14 mouse cellular contexts compared by ENCODE assay signal in the genomic region with DNA sequence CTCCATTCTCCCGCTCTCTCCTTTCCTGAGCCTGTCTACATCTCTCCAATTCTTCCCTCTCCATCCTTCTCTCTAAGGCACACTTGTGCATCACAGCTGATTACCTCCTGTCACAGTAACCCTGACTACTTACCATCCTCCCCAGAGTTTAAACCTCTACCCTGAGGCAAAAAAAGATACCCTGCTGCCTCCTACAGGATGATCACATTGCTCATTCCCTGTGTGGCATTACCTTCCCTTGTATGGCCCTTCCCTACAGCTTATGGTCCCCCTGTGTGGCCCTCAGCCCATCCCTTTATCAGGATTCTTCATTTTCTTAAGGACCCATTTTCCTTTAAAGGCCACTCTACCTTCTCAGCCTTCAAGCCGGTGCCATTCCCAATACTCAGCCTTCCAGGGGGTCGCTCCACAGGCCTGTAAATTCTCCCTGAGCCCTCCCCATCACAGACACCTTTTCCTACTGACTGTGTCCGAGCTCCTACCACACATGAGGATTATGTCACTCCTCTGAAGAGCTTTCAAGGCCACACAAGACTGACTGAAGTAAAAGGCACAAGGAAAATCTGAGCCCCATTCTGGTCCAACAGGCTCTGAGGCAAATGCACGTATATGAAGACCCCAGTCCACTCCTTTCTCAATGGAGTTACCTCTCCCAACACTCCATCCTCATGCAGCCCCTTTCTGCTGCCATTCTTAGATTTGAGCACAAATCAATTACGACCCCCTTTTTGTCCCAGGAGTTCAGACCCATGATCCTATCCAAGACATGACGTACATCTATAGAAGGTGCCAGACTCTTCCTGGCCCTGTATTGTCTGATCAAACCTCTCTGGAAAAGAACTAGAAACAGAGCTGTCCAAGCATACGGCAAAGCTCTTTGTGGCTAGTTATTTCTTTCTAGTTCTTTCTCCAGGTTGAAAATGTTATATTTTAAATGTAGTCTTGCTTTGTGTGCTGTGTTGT.
DNase-seq lines count a peak whose midpoint lies in the region; ATAC-seq and TF ChIP-seq lines count a peak whose summit lies in the region.
"Had no signal": no experiment of that assay in that cellular context is flagged by ENCODE, and none has a peak within 500 bp of the region (broad histone marks: within the 10 kb centered on the region; RNA-seq: fewer than 3 reads in every experiment).

No protein-coding gene starts in this region.

- no peak for DNase-seq in layer of hippocampus, adult 2 months (ENCODE audit: low spot score in 2 of 2)
- DNase-seq in layer of hippocampus, adult 9-10 months (ENCODE audit: low spot score), result no peak
- DNase-seq in forebrain, embryonic 10.5 days (ENCODE audit: extremely low spot score, low spot score), result no peak
- no peak for DNase-seq in MN1 (ENCODE audit: low spot score)
- DNase-seq: cerebellum, adult 9-10 months; heart, postnatal 14 days; kidney, adult 18-20 months; left cerebral cortex, postnatal 4 days; lung, adult 18-20 months; thymus, postnatal 4 days had no signal

- H3K4me3 ChIP-seq in layer of hippocampus, adult 2 months, result no peak overlapping the region
- H3K4me3 ChIP-seq in forebrain, embryonic 10.5 days, result no peak overlapping the region
- H3K4me3 ChIP-seq in hindbrain, embryonic 13.5 days, result no peak overlapping the region
- no peak overlapping the region for H3K4me3 ChIP-seq in midbrain, embryonic 16.5 days (ENCODE audit: low read depth, low read length)

- H3K9ac ChIP-seq in hindbrain, embryonic 13.5 days, result no peak overlapping the region
- no peak overlapping the region for H3K9ac ChIP-seq in midbrain, embryonic 16.5 days (ENCODE audit: low read depth, low read length)

- H3K36me3 ChIP-seq in forebrain, embryonic 10.5 days (replicated peaks), result no peaks in the 10 kb centered on the region
- no peaks in the 10 kb centered on the region for H3K36me3 ChIP-seq in hindbrain, embryonic 13.5 days
- no peaks in the 10 kb centered on the region for H3K36me3 ChIP-seq in midbrain, embryonic 16.5 days (ENCODE audit: control insufficient read depth, insufficient read depth, low read length)

- H3K4me2 ChIP-seq in hindbrain, embryonic 13.5 days, result no peak overlapping the region
- H3K4me2 ChIP-seq in midbrain, embryonic 16.5 days (ENCODE audit: low read length), result no peak overlapping the region

- H3K4me1 ChIP-seq in forebrain, embryonic 10.5 days, result peaks cover 47% of the 10 kb centered on the region
- H3K4me1 ChIP-seq in hindbrain, embryonic 13.5 days (replicated peaks), result peaks cover 45% of the 10 kb centered on the region
- H3K4me1 ChIP-seq in midbrain, embryonic 16.5 days (ENCODE audit: control insufficient read depth, insufficient read depth, low read length), result peaks cover 11% of the 10 kb centered on the region

- TF ChIP-seq CTCF in layer of hippocampus, adult 2 months (conservative IDR thresholded peaks at IDR 0.05), result peak; percentile 59

- H3K9me3 ChIP-seq in forebrain, embryonic 10.5 days, result no peaks in the 10 kb centered on the region
- H3K9me3 ChIP-seq in hindbrain, embryonic 13.5 days, result no peaks in the 10 kb centered on the region
- H3K9me3 ChIP-seq in midbrain, embryonic 16.5 days (replicated peaks; ENCODE audit: control insufficient read depth, low read length, poor library complexity, severe bottlenecking), result no peaks in the 10 kb centered on the region

- ATAC-seq in hindbrain, embryonic 13.5 days (ENCODE audit: low FRiP score), result peak; percentile 34; the same call in 1 of the 2 replicates
- ATAC-seq in midbrain, embryonic 16.5 days, result peak; percentile 64; the same call in 1 of the 2 replicates
- no peak for ATAC-seq in CD4-positive, CD25-positive, alpha-beta regulatory T cell, adult 4 months
- no peak for ATAC-seq in erythroblast, adult 5-6 weeks (replicated peaks; ENCODE audit: low FRiP score, poor library complexity, severe bottlenecking)

- WGBS in forebrain, embryonic 10.5 days, result 86% methylated on average over 8 of the region's 8 CpGs
- 58% methylated on average over 8 of the region's 8 CpGs for WGBS in hindbrain, embryonic 13.5 days
- WGBS in midbrain, embryonic 16.5 days, result 55% methylated on average over 8 of the region's 8 CpGs

- H3K27me3 ChIP-seq in forebrain, embryonic 10.5 days (ENCODE audit: poor library complexity, severe bottlenecking), result no peaks in the 10 kb centered on the region
- no peaks in the 10 kb centered on the region for H3K27me3 ChIP-seq in hindbrain, embryonic 13.5 days
- H3K27me3 ChIP-seq in midbrain, embryonic 16.5 days (ENCODE audit: control insufficient read depth, insufficient read depth, low read depth, low read length), result no peaks in the 10 kb centered on the region

- H3K27ac ChIP-seq in layer of hippocampus, adult 2 months, result no peak overlapping the region
- peak overlapping the region; percentile 75 for H3K27ac ChIP-seq in forebrain, embryonic 10.5 days
- peak overlapping the region; percentile 86 for H3K27ac ChIP-seq in hindbrain, embryonic 13.5 days
- H3K27ac ChIP-seq in midbrain, embryonic 16.5 days (ENCODE audit: low read length), result peak overlapping the region; percentile 56

Comparison
In these comparisons a context has a peak if more than half of its experiments do, and no peak if none do; other contexts are left out.
1. ATAC-seq: peak in hindbrain, embryonic 13.5 days (single experiment) and midbrain, embryonic 16.5 days (single experiment); none in CD4-positive, CD25-positive, alpha-beta regulatory T cell, adult 4 months (single experiment) and erythroblast, adult 5-6 weeks (single experiment).